Mouse (Mus musculus) liver, embryonic 13.5 days (tissue): ENCODE data around the gene Celf2. TPM values are rescaled to one million over a fixed set of nuclear protein-coding genes. Genes with fewer than 3 reads are reported as not detected.

Source experiments
- ATAC-seq: fragments of 200-750 bp; cut with Nextera tagmentation; 2 replicates; pipeline ENCODE4 v1.8.0; 2017; ENCODE audit warnings: low read depth, mild to moderate bottlenecking, moderate number of reproducible peaks, moderate library complexity
- DNase-seq: peaks from one replicate; pipeline ENCODE4 v3.0.0; 2022
- H3K27ac ChIP-seq: fragments of 300-500 bp; sonication (generic); 2 replicates; pipeline ENCODE4 v1.5.1; 2015; ENCODE audit warnings: moderate library complexity, mild to moderate bottlenecking, inconsistent platforms
- H3K27me3 ChIP-seq: fragments of 300-500 bp; sonication (generic); 2 replicates; pipeline ENCODE4 v1.6.1; 2015; ENCODE audit warnings: mild to moderate bottlenecking, inconsistent platforms
- H3K36me3 ChIP-seq: fragments of 300-500 bp; sonication (generic); 2 replicates; pipeline ENCODE4 v1.6.1; 2015; ENCODE audit warnings: mild to moderate bottlenecking, inconsistent platforms
- H3K4me1 ChIP-seq: fragments of 300-500 bp; sonication (generic); replicated peaks from 2 replicates; pipeline ENCODE4 v1.6.1; 2015; ENCODE audit warnings: inconsistent platforms
- H3K4me2 ChIP-seq: fragments of 300-500 bp; sonication (generic); 2 replicates; pipeline ENCODE4 v1.6.1; 2015; ENCODE audit warnings: inconsistent platforms, mild to moderate bottlenecking, moderate library complexity
- H3K4me3 ChIP-seq: fragments of 300-500 bp; sonication (generic); replicated peaks from 2 replicates; pipeline ENCODE4 v1.5.1; 2015; ENCODE audit warnings: mild to moderate bottlenecking, inconsistent platforms
- H3K9ac ChIP-seq: fragments of 300-500 bp; sonication (generic); 2 replicates; pipeline ENCODE4 v1.6.1; 2015; ENCODE audit warnings: mild to moderate bottlenecking, inconsistent platforms
- H3K9me3 ChIP-seq: fragments of 300-500 bp; sonication (generic); replicated peaks from 2 replicates; pipeline ENCODE4 v1.6.1; 2016; ENCODE audit warnings: inconsistent platforms
- WGBS: fragments of 180-500 bp; shearing (Covaris S2); methylation state at CpG from one replicate; pipeline ENCODE4 v1.1.7; 2015; ENCODE audit not compliant: insufficient replicate concordance; 5-methylcytosine and 5-hydroxymethylcytosine counted together
- polyA plus RNA-seq: library from polyadenylated mRNA; unstranded; fragments of >200 nt; fragmentation: Nextera tagmentation; extraction: Ambion mirVana; gene quantifications from 2 replicates; pipeline ENCODE4 v1.2.1, GENCODE M21; 2015

The Celf2 gene
- polyA plus RNA-seq, 1 experiment from 2014 or later: 11.0 TPM

- H3K27ac ChIP-seq: no peak overlapping the region
- H3K9ac ChIP-seq: no peak overlapping the region
- no peaks in the 10 kb centered on the region for H3K36me3 ChIP-seq
- 63% methylated on average over 1 of the region's 1 CpGs for WGBS
- DNase-seq (no peak), ATAC-seq (no peak)
- H3K4me3 ChIP-seq: no peak overlapping the region
- no peaks in the 10 kb centered on the region for H3K4me1 ChIP-seq
- H3K4me2 ChIP-seq: no peak overlapping the region
- no peaks in the 10 kb centered on the region for H3K27me3 ChIP-seq
- no peaks in the 10 kb centered on the region for H3K9me3 ChIP-seq
Observed at GRCm38 (mm10) chr2:6678231-6678630, 831.1 kb downstream of the Celf2 start.

DNA sequence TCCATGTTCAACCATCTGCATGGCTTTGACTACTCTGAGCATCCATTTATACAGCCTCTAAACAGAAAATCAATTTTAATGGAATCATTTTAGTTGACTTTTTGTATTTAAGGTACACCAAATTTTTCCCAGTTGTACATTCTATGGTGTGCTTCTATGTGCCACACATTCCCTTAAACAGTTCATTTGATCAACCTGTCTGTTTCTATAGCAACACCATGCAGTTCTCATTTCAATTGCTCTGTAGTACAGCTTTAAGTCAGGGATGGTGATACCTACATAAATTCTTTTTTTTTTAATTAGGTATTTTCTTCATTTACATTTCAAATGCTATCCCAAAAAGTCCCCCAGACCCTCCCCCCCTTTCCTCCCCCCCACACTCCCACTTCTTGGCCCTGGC, 831.9 kb downstream of the Celf2 start:
- Histone ChIP-seq H3K4me1 (no peaks in the 10 kb centered on the region), H3K27me3 (no peaks in the 10 kb centered on the region), H3K4me2 (no peak overlapping the region), H3K4me3 (no peak overlapping the region), H3K9me3 (no peaks in the 10 kb centered on the region), H3K36me3 (no peaks in the 10 kb centered on the region), H3K9ac (no peak overlapping the region), H3K27ac (no peak overlapping the region)
- ATAC-seq: no peak
- no peak for DNase-seq

- no peak for ATAC-seq
- Histone ChIP-seq H3K9ac (no peak overlapping the region), H3K27me3 (no peaks in the 10 kb centered on the region), H3K36me3 (no peaks in the 10 kb centered on the region), H3K4me3 (no peak overlapping the region), H3K4me1 (no peaks in the 10 kb centered on the region), H3K27ac (no peak overlapping the region), H3K9me3 (no peaks in the 10 kb centered on the region), H3K4me2 (no peak overlapping the region)
- WGBS: 41% methylated on average over 3 of the region's 3 CpGs
- DNase-seq: no peak
Observed at GRCm38 (mm10) chr2:6674401-6674800, 835.0 kb downstream of the Celf2 start.

DNA sequence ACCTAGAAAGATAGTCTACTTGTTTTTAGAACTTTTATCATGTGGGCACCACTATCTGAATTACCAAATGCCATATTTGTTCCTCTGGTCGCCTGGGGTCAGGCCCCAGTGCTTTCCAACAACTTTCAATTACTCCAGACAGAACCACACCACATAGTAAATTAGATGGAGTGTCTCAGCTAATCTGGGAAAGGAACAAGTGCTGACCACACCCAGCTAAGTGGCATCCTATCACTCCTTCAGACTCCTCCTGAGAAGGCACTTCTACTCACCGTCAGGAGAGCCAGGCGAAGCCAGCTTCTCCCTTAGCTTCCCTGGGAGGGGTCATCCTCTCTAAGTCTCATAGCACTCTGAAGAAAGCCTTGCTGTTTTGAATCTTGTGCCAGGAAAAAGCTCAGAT, 835.9 kb downstream of the Celf2 start:
- Histone ChIP-seq H3K27me3 (no peaks in the 10 kb centered on the region), H3K36me3 (no peaks in the 10 kb centered on the region), H3K9ac (no peak overlapping the region), H3K9me3 (no peaks in the 10 kb centered on the region), H3K27ac (no peak overlapping the region), H3K4me2 (no peak overlapping the region), H3K4me1 (no peaks in the 10 kb centered on the region), H3K4me3 (no peak overlapping the region)
- ATAC-seq: no peak
- 27% methylated on average over 3 of the region's 3 CpGs for WGBS
- DNase-seq: no peak

GRCm38 (mm10) chr2:6667611-6668010, 841.8 kb downstream of the Celf2 start:
- Histone ChIP-seq H3K27me3 (no peaks in the 10 kb centered on the region), H3K27ac (no peak overlapping the region), H3K36me3 (no peaks in the 10 kb centered on the region), H3K9me3 (no peaks in the 10 kb centered on the region), H3K4me3 (no peak overlapping the region), H3K4me1 (no peaks in the 10 kb centered on the region), H3K9ac (no peak overlapping the region), H3K4me2 (no peak overlapping the region)
- DNase-seq (no peak), ATAC-seq (no peak)
- WGBS: 67% methylated on average over 4 of the region's 4 CpGs

- Histone ChIP-seq H3K36me3 (no peaks in the 10 kb centered on the region), H3K27me3 (no peaks in the 10 kb centered on the region), H3K4me3 (no peak overlapping the region), H3K4me2 (no peak overlapping the region), H3K4me1 (no peaks in the 10 kb centered on the region), H3K9ac (no peak overlapping the region), H3K9me3 (no peaks in the 10 kb centered on the region), H3K27ac (no peak overlapping the region)
- no peak for ATAC-seq
- no peak for DNase-seq
- 53% methylated on average over 4 of the region's 4 CpGs for WGBS
Observed at GRCm38 (mm10) chr2:6659834-6660233, 849.5 kb downstream of the Celf2 start.

DNA sequence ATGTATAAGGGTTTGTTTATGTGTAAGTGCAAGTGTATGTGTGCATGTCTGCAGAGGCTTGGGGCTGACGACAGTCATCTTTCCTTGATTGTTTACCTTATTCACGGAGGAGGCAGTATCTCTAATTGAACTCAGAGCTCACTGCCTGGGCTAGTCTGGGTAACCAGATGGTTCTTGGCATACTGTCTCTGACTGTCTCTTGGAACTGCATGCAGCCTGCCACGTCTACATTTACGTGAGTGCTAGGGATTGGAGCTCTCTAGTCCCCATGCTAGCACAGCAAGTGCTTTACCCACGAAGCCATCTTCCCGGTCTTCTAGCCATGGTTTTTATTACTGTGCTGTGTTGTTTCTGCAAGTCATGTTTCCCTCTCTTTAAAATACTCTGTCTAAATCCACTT, 855.6 kb downstream of the Celf2 start:
- no peaks in the 10 kb centered on the region for H3K9me3 ChIP-seq
- WGBS: 72% methylated on average over 6 of the region's 6 CpGs
- H3K36me3 ChIP-seq: no peaks in the 10 kb centered on the region
- H3K27me3 ChIP-seq: no peaks in the 10 kb centered on the region
- H3K4me2 ChIP-seq: no peak overlapping the region
- no peak overlapping the region for H3K4me3 ChIP-seq
- no peak for DNase-seq
- H3K4me1 ChIP-seq: no peaks in the 10 kb centered on the region
- ATAC-seq: no peak
- no peak overlapping the region for H3K27ac ChIP-seq
- no peak overlapping the region for H3K9ac ChIP-seq

DNA sequence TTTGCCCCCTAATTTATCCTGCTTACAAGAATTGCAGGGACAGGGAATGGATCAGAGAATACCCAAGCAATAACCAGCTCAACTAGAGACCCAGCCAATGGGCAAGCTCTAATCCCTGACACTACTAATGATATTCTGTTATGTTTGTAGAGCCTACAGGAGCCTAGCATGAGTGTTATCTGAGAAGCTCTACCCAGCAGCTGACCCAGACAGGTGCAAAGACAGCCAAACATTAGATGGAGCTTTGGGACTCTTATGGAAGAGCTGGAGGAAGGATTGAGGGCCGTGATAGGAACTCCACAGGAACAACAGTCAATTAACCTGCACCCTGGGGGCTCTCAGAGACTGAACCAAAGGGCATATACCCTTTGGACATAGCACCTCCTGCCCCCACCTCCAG, 857.7 kb downstream of the Celf2 start:
- no peak overlapping the region for H3K27ac ChIP-seq
- H3K9ac ChIP-seq: no peak overlapping the region
- no peak overlapping the region for H3K4me2 ChIP-seq
- H3K27me3 ChIP-seq: no peaks in the 10 kb centered on the region
- DNase-seq (no peak), ATAC-seq (no peak)
- H3K4me1 ChIP-seq: no peaks in the 10 kb centered on the region
- H3K4me3 ChIP-seq: no peak overlapping the region
- no peaks in the 10 kb centered on the region for H3K9me3 ChIP-seq
- 75% methylated on average over 1 of the region's 1 CpGs for WGBS
- no peaks in the 10 kb centered on the region for H3K36me3 ChIP-seq

GRCm38 (mm10) chr2:6648877-6649276, 860.5 kb downstream of the Celf2 start:
- Histone ChIP-seq H3K4me3 (no peak overlapping the region), H3K27ac (no peak overlapping the region), H3K4me1 (no peaks in the 10 kb centered on the region), H3K4me2 (no peak overlapping the region), H3K9me3 (no peaks in the 10 kb centered on the region), H3K9ac (no peak overlapping the region), H3K27me3 (no peaks in the 10 kb centered on the region), H3K36me3 (no peaks in the 10 kb centered on the region)
- no peak for DNase-seq
- WGBS: 57% methylated on average over 6 of the region's 6 CpGs
- ATAC-seq: no peak

- H3K9me3 ChIP-seq: no peaks in the 10 kb centered on the region
- no peaks in the 10 kb centered on the region for H3K36me3 ChIP-seq
- no peak overlapping the region for H3K4me2 ChIP-seq
- no peak overlapping the region for H3K4me3 ChIP-seq
- no peaks in the 10 kb centered on the region for H3K4me1 ChIP-seq
- H3K27me3 ChIP-seq: no peaks in the 10 kb centered on the region
- 78% methylated on average over 4 of the region's 4 CpGs for WGBS
- H3K9ac ChIP-seq: no peak overlapping the region
- no peak overlapping the region for H3K27ac ChIP-seq
- DNase-seq (no peak), ATAC-seq (no peak)
Observed at GRCm38 (mm10) chr2:6647028-6647427, 862.3 kb downstream of the Celf2 start.

GRCm38 (mm10) chr2:6646325-6646724, 863.0 kb downstream of the Celf2 start:
- H3K36me3 ChIP-seq: no peaks in the 10 kb centered on the region
- H3K9me3 ChIP-seq: no peaks in the 10 kb centered on the region
- H3K27me3 ChIP-seq: no peaks in the 10 kb centered on the region
- ATAC-seq (no peak), DNase-seq (no peak)
- H3K27ac ChIP-seq: no peak overlapping the region
- no peaks in the 10 kb centered on the region for H3K4me1 ChIP-seq
- no peak overlapping the region for H3K4me2 ChIP-seq
- no peak overlapping the region for H3K9ac ChIP-seq
- 60% methylated on average over 3 of the region's 3 CpGs for WGBS
- no peak overlapping the region for H3K4me3 ChIP-seq

DNA sequence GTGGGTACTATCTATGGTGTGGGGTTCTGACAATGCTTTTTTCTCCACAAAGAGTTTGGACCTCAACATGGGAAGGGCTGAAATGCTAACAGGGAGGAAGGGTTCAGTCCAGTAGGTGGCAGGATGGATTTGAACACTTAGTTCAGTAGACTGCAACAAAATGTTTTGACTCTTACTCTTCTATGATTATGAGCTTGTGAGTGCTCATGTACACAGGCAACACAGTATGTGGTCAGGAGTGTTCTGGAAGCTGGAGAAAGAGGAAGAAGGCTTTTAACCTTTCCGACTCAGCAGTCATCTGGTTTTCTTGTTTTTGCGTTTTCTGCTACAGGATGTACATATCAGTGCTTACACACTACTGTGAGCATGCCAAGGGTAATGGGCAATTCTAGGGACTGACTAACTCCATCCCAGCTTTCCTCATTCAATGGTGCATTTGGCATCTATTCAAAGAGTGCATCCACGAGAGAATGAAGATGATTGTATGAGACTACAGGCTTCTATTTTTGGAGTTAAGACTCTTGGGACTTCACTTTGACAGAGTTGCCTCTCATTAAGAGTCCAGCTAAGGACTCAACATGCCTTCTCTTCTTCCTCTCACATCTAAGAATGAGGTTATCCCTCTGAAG, 867.0 kb downstream of the Celf2 start:
- Histone ChIP-seq H3K9ac (no peak overlapping the region), H3K27me3 (no peaks in the 10 kb centered on the region), H3K4me1 (no peaks in the 10 kb centered on the region), H3K4me2 (no peak overlapping the region), H3K4me3 (no peak overlapping the region), H3K27ac (no peak overlapping the region), H3K36me3 (no peaks in the 10 kb centered on the region), H3K9me3 (no peaks in the 10 kb centered on the region)
- no peak for ATAC-seq
- WGBS: 25% methylated on average over 3 of the region's 3 CpGs
- no peak for DNase-seq
